In the genomic region with DNA sequence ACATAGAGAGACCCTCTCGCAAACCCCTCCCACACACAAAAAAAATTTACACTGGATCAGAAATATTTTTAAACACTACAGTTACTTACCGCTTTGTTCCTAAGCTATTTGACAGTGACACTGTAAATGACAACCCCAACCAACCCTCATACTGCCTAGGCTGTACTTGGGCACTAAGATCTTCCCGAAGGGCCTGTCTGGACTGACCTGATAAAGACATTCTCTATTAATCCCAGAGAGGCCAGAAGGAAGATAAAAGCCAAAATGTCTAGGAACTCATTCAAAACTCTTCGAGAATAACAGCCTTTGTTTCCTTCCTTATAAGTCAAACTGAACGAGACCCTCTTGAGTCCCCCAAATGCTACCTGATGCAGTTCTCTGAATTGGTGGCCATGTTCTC, we compare ENCODE assay signal across 17 mouse cellular contexts. TPM values are rescaled to one million over a fixed set of nuclear protein-coding genes. Genes with fewer than 3 reads are reported as not detected.
"Had no signal": no experiment of that assay in that cellular context is flagged by ENCODE, and none has a peak within 500 bp of the region (broad histone marks: within the 10 kb centered on the region; RNA-seq: fewer than 3 reads in every experiment).

No protein-coding gene starts in this region.

- H3K9me3 ChIP-seq: kidney, embryonic 15.5 days; limb, embryonic 12.5 days; lung, embryonic 15.5 days; midbrain, embryonic 13.5 days; stomach, embryonic 15.5 days had no signal

- H3K4me3 ChIP-seq: kidney, embryonic 15.5 days; limb, embryonic 12.5 days; lung, embryonic 15.5 days; midbrain, embryonic 13.5 days; stomach, embryonic 15.5 days had no signal

- ATAC-seq: intestine, embryonic 16.5 days; midbrain, embryonic 13.5 days had no signal

- H3K27me3 ChIP-seq: kidney, embryonic 15.5 days; limb, embryonic 12.5 days; lung, embryonic 15.5 days; midbrain, embryonic 13.5 days; stomach, embryonic 15.5 days had no signal

- H3K9ac ChIP-seq: kidney, embryonic 15.5 days; limb, embryonic 12.5 days; lung, embryonic 15.5 days; midbrain, embryonic 13.5 days; stomach, embryonic 15.5 days had no signal

- H3K27ac ChIP-seq: kidney, embryonic 15.5 days; limb, embryonic 12.5 days; lung, embryonic 15.5 days; macrophage; midbrain, embryonic 13.5 days; stomach, embryonic 15.5 days had no signal

- H3K4me1 ChIP-seq: kidney, embryonic 15.5 days; limb, embryonic 12.5 days; lung, embryonic 15.5 days; midbrain, embryonic 13.5 days; stomach, embryonic 15.5 days had no signal

- H3K4me2 ChIP-seq: kidney, embryonic 15.5 days; limb, embryonic 12.5 days; lung, embryonic 15.5 days; midbrain, embryonic 13.5 days; stomach, embryonic 15.5 days had no signal

- DNase-seq: kidney, adult 2 months; kidney, postnatal 25 days; layer of hippocampus, adult 9-11 months; layer of hippocampus, postnatal 36 days; lung, postnatal 14 days; retina, postnatal 1 day; right cerebral cortex, postnatal 4 days; spleen, adult 18-20 months; thymus, adult 2 months; thymus, postnatal 36 days had no signal

RNA-seq across cellular contexts. Expression of gene Cyb561, which starts 31.9 kb away (rescaled TPM):
- polyA plus RNA-seq: macrophage had no signal
